Mouse (Mus musculus): ENCODE measurements around the gene Als2cl. TPM values are rescaled to one million over a fixed set of nuclear protein-coding genes. Genes with fewer than 3 reads are reported as not detected.

Gene Als2cl
- polyA plus RNA-seq, 1 experiment from 2014 or later = 3.7 TPM

DNA sequence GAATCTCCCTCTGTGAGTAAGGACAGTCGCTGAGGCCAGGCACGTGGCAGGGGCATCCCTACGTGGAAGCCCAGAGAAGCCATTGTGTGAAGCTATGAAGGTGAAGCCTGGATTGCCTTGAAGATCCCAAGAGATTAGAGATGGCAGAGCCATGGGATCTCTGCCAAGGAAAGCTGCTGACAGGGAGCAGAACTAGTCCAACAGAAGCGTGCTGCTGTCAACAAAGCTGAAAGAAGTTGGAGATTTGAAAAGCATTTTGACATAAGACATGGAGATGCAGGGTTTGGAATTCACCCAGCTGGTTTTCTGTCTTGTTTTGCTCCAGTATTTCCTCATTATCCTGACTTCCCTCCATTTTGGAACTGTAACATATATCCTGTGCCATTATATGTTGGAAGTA is 22.6 kb downstream of the Als2cl start:
- Histone ChIP-seq H3K27me3 (no peaks in the 10 kb centered on the region), H3K27ac (no peak overlapping the region), H3K4me1 (no peaks in the 10 kb centered on the region), H3K4me2 (no peak overlapping the region), H3K9ac (no peak overlapping the region), H3K4me3 (no peak overlapping the region), H3K36me3 (no peaks in the 10 kb centered on the region), H3K9me3 (no peaks in the 10 kb centered on the region)
- ATAC-seq (ENCODE audit: insufficient number of reproducible peaks, low FRiP score, low TSS enrichment, low read depth) = no peak
- 74% methylated on average over 4 of the region's 4 CpGs for WGBS

DNA sequence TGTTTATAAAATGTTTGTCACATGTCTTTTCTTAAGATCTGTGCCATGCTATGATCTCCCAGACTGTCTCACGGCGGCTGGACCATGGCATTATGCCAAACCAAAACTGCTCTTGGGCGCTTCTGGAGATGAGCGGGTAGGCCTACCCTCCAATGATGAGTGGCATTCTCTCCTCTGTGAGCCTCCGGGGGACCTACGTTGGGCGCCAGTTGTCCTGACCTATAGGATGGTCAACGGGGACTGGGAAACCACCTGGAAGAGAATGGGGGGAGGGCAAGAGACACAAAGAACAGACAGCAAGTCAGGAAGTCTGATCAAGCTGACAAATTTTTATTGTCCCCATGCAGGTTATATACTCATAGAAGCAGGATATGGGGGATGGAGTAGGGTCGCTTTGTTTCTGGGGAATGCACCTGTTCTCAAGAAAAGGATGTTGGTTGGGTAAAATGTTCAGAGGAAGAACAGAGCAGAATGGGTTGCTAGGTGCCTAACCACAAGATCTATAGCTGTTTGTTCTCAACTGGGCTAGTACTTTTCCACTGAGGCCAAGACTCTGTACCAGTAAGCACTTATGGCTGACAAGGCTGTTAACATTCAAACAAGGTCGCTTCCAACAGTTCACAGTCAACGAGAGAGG is 27.6 kb downstream of the Als2cl start:
- H3K9ac ChIP-seq = no peak overlapping the region
- ATAC-seq (ENCODE audit: insufficient number of reproducible peaks, low FRiP score, low TSS enrichment, low read depth) = no peak
- no peaks in the 10 kb centered on the region for H3K4me1 ChIP-seq
- no peak overlapping the region for H3K4me2 ChIP-seq
- WGBS = 93% methylated on average over 11 of the region's 11 CpGs
- H3K4me3 ChIP-seq = no peak overlapping the region
- no peak overlapping the region for H3K27ac ChIP-seq
- no peaks in the 10 kb centered on the region for H3K36me3 ChIP-seq
- H3K27me3 ChIP-seq = no peaks in the 10 kb centered on the region
- H3K9me3 ChIP-seq = no peaks in the 10 kb centered on the region

DNA sequence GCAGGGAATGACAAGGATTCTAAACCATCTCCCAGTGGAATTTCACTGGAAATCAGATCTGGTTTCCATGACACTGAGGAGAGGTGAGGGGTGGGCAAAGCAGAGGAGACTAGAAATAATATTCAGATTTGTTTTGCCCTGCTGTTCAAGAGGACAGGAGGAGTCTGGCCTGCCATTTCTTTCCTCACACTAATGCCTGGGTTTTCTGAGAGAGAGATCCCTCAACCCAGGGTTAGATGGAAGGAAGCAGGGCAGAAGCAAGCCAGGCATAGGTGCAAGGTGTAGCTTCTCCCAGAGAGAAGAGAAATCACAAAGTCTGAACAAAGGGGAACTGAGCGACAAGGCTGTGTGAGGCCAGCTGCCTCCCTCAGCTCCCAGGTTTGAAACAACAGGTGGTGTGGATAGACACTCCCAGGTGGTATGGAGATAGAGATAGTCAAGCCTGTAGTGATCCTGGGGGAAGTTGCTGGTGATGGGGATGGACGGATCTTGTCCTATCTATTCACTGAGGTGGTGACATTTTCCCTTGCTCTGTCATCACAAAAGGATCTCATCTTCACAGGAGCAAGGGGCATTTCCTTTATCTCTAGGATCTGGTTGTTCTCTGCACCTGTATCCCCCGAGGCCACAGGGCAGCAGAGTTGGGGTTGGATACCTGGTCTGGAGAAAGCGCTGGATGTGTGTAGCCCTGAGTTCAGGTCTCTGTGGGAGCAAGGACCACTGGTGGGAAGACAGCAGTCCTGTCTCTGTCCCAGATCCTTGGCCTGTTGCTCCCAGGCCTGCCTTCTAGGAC is 28.4 kb downstream of the Als2cl start:
- H3K4me1 ChIP-seq = no peaks in the 10 kb centered on the region
- no peaks in the 10 kb centered on the region for H3K27me3 ChIP-seq
- no peak overlapping the region for H3K9ac ChIP-seq
- H3K36me3 ChIP-seq = no peaks in the 10 kb centered on the region
- H3K27ac ChIP-seq = no peak overlapping the region
- H3K4me2 ChIP-seq = no peak overlapping the region
- 78% methylated on average over 4 of the region's 4 CpGs for WGBS
- ATAC-seq (ENCODE audit: insufficient number of reproducible peaks, low FRiP score, low TSS enrichment, low read depth) = no peak
- no peak overlapping the region for H3K4me3 ChIP-seq
- no peaks in the 10 kb centered on the region for H3K9me3 ChIP-seq

DNA sequence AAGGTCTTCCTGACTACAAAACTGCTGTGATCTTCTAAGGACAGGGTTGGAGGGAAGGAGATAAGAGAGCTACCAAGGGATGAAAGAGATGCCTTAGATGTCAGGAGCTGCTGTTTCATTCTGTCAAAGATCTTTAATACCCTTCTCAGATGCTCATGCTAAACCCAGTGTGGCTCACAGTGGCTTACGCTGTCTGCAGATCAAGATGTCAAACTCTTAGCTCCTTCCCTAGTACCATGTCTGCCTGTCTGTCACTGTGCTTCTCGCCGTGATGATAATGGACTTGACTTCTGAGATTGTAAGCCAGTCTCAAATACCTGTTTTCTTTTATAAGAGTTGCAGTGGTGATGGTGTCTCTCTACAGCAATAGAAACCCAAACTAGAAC is 29.0 kb downstream of the Als2cl start:
- no peak for ATAC-seq (ENCODE audit: insufficient number of reproducible peaks, low FRiP score, low TSS enrichment, low read depth)
- no peaks in the 10 kb centered on the region for H3K36me3 ChIP-seq
- H3K4me3 ChIP-seq = no peak overlapping the region
- H3K4me2 ChIP-seq = no peak overlapping the region
- H3K9me3 ChIP-seq = no peaks in the 10 kb centered on the region
- H3K27me3 ChIP-seq = no peaks in the 10 kb centered on the region
- 96% methylated on average over 3 of the region's 3 CpGs for WGBS
- no peak overlapping the region for H3K9ac ChIP-seq
- H3K4me1 ChIP-seq = no peaks in the 10 kb centered on the region
- no peak overlapping the region for H3K27ac ChIP-seq

DNA sequence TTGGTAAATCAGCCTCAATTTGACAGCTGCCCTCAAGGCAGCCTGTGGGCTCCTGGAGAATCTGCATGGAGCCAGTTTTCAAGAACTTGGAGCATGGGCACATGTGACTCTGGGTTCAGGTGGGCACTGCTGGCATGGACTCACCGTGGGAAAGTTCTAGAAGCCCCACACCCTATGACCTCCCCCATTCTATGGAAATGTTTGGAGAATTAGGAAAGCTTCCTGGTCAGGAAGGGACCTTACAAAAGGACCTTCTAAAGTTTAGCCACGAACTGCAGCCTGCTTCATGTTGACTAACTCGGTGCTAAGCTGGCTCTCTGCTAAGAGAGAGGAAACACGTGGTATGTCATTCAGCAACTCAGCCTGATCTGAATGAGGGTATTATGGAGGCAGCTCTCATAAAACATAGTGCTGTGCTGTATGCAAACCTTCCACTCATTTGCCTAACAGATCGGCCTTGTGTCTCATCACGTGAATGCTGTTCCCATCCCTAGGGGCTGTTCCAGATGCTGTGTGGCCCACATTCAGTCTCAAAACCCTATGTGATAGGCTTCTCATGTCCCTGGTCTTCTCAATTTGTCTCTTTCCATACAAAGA is 29.8 kb downstream of the Als2cl start:
- H3K27ac ChIP-seq = peak overlapping the region; percentile 48; the same call in 1 of the 2 replicates
- no peak overlapping the region for H3K4me2 ChIP-seq
- 0 out of 2 replicates have a peak, but pooled peaks have one; percentile 37 for ATAC-seq (ENCODE audit: insufficient number of reproducible peaks, low FRiP score, low TSS enrichment, low read depth)
- WGBS = 65% methylated on average over 6 of the region's 6 CpGs
- no peak overlapping the region for H3K9ac ChIP-seq
- no peaks in the 10 kb centered on the region for H3K4me1 ChIP-seq
- H3K36me3 ChIP-seq = no peaks in the 10 kb centered on the region
- no peaks in the 10 kb centered on the region for H3K9me3 ChIP-seq
- H3K4me3 ChIP-seq = no peak overlapping the region
- no peaks in the 10 kb centered on the region for H3K27me3 ChIP-seq

DNA sequence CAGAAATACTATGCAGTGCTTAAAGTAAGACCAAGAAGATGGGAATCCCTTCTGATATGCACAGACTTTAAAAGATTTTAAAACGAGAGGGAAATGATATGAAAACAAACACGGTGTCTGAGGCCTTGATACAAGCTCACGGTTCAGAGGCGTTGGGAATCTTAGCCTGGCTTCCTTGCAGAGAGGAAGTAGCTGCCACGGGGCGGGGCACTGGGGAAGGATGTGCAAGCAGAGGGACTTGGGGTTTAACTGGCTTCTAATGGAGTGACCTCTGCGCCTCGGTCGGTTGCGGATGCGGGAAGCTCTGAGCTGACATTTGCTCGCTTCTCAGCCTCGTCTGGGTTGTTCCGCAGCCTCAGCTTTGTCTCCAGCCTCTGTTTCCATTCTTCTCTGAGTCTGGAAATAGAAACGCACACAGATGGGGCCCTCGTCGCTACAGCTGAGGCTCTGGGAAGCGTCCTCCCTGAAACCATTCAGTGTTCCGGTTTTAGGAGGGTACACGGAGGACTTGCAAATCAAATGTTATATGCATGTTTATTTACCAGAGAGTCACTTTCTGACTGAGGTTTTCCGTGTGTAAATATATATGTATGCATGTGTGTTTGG is 35.1 kb downstream of the Als2cl start:
- H3K36me3 ChIP-seq = no peaks in the 10 kb centered on the region
- no peak overlapping the region for H3K9ac ChIP-seq
- H3K4me1 ChIP-seq = no peaks in the 10 kb centered on the region
- H3K4me3 ChIP-seq = no peak overlapping the region
- no peak for ATAC-seq (ENCODE audit: insufficient number of reproducible peaks, low FRiP score, low TSS enrichment, low read depth)
- H3K27me3 ChIP-seq = no peaks in the 10 kb centered on the region
- WGBS = 62% methylated on average over 21 of the region's 21 CpGs
- H3K9me3 ChIP-seq = no peaks in the 10 kb centered on the region
- H3K4me2 ChIP-seq = no peak overlapping the region
- no peak overlapping the region for H3K27ac ChIP-seq

DNA sequence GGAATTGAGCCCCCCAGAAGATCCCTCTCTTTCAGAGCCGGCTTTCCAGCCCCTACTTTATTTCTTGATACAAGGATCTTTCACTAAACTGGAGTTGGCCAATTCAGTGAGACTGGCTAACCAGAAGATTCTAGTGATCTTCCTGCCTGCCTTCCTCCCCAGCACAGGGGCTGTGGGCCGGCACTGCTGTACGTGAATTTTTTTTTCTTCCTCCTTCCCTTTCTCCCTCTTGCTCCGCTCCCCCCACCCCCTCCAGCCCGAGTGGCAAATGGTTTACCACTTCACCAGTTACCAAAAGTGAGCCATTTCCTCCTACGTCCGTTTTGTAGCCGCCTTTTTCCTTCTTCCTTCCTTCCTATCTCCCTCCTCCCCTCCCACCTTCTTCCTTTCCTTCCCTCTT is 35.8 kb downstream of the Als2cl start:
- no peak overlapping the region for H3K27ac ChIP-seq
- H3K4me3 ChIP-seq = no peak overlapping the region
- H3K36me3 ChIP-seq = no peaks in the 10 kb centered on the region
- WGBS = 67% methylated on average over 8 of the region's 8 CpGs
- no peak overlapping the region for H3K9ac ChIP-seq
- H3K9me3 ChIP-seq = no peaks in the 10 kb centered on the region
- no peaks in the 10 kb centered on the region for H3K4me1 ChIP-seq
- no peaks in the 10 kb centered on the region for H3K27me3 ChIP-seq
- H3K4me2 ChIP-seq = no peak overlapping the region
- no peak for ATAC-seq (ENCODE audit: insufficient number of reproducible peaks, low FRiP score, low TSS enrichment, low read depth)

DNA sequence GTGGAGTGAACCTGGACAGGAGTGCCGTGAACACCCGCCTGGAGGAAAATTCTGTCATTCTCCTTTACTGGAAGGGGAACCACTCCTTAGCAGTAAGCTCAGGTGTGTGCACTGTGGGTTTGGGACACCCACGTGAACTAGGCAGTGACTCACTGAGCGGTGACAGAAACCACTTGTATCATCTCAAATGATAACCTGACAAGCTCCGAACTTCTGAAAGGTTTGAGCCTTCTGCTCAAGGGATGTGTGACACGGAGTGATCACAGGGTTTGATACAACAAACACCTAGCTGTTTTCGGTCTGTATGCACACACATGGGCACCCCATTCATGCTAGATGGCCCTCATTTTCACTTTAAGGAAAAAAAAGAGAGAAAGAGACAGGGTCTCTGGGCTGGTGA is 37.1 kb downstream of the Als2cl start, which contains the start of gene Fam240a:
Fam240a (minus strand) TSS at position 76 of the 400 bp plus-strand sequence.
- ATAC-seq (ENCODE audit: insufficient number of reproducible peaks, low FRiP score, low TSS enrichment, low read depth) = no peak
- H3K4me3 ChIP-seq = no peak within 1 kb of the TSS
- no peak within 1 kb of the TSS for H3K4me2 ChIP-seq
- H3K27me3 ChIP-seq = no peaks in the 10 kb centered on the region
- H3K27ac ChIP-seq = no peak within 1 kb of the TSS
- no peaks in the 10 kb centered on the region for H3K9me3 ChIP-seq
- no peak within 1 kb of the TSS for H3K9ac ChIP-seq
- 82% methylated on average over 7 of the region's 7 CpGs for WGBS
- no peaks in the 10 kb centered on the region for H3K36me3 ChIP-seq
- no peaks in the 10 kb centered on the region for H3K4me1 ChIP-seq

DNA sequence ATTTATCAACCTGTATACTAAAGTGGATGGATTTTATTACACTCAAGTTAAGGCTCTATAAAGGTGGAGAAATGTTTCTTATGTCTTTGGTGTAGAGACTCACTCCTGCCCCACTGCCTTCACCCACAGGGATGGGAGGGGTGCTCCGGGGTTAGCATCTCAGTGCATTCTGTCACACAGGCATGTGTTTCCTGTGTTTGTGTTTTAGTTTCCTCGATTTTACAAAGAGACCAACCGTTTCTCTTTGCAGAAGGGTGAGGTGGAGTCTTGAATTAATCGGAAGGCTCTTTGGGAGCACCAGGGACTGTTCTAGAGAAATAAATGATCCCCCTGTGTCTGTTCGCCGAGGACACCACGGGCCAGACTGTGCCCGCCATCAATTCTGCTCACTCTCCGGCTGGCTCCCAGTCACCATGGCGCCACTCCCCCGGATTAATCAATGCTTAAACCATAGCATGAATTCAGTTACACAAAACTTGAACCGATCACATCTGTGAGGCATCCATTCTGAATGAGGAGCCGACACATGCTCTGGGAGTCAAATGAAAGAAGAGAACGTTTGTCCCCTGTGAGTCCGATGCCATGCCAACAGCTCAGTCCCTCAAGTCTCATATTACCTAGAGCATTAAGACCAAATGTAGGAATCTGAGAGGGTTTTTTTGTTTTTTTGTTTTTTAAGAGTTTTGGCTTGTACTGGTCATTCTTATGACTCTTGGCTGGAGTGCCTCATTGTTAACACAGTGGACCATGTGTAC is 41.2 kb downstream of the Als2cl start:
- WGBS = 64% methylated on average over 15 of the region's 15 CpGs
- Histone ChIP-seq H3K4me2 (no peak overlapping the region), H3K9ac (no peak overlapping the region), H3K9me3 (no peaks in the 10 kb centered on the region), H3K4me3 (no peak overlapping the region), H3K27ac (no peak overlapping the region), H3K4me1 (no peaks in the 10 kb centered on the region), H3K36me3 (no peaks in the 10 kb centered on the region), H3K27me3 (no peaks in the 10 kb centered on the region)
- no peak for ATAC-seq (ENCODE audit: insufficient number of reproducible peaks, low FRiP score, low TSS enrichment, low read depth)

DNA sequence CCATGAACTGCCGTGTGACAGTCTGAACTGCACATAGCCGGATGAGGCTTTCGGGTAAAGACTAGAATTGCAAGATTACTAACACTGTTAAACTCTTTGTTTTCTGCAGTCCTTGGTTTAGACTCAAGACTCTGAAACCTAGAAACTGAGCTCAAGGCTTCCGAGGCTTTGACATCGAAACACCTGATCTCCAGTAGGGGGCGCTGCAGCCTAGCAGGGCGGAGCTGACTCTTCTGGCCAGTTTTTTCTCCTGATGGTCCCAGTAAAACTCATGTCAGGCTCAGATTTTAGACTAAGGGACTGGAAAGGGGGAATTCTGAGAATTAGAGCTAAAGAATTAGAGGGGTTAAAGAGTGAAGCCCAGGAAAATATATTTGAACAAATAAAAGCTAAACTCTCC is 43.1 kb downstream of the Als2cl start:
- H3K36me3 ChIP-seq = no peaks in the 10 kb centered on the region
- no peaks in the 10 kb centered on the region for H3K27me3 ChIP-seq
- H3K4me1 ChIP-seq = no peaks in the 10 kb centered on the region
- H3K9me3 ChIP-seq = no peaks in the 10 kb centered on the region
- no peak overlapping the region for H3K27ac ChIP-seq
- H3K4me3 ChIP-seq = no peak overlapping the region
- H3K9ac ChIP-seq = no peak overlapping the region
- no peak overlapping the region for H3K4me2 ChIP-seq
- ATAC-seq (ENCODE audit: insufficient number of reproducible peaks, low FRiP score, low TSS enrichment, low read depth) = no peak
- 16% methylated on average over 7 of the region's 7 CpGs for WGBS

DNA sequence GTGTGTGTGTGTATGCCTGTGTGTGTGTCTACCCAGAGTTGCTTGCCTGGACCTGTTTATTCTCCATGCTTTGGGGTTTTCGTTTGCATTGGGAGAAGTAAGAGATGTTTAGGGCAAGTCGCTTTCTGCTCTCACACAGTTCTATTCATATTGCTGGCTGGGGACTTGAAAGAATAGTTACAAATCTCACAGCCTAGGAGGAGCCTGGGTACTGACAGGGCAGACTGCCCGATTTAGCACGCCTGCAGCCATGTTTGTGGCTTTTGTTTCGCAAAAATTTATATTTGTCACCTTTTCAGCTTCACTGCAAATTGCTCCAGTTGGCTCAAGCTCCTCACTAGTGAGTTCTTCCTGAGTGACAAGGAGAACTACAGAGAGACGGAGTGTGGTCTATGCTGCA is 51.9 kb downstream of the Als2cl start:
- no peaks in the 10 kb centered on the region for H3K27me3 ChIP-seq
- WGBS = 69% methylated on average over 6 of the region's 6 CpGs
- H3K9ac ChIP-seq = no peak overlapping the region
- H3K27ac ChIP-seq = no peak overlapping the region
- H3K4me3 ChIP-seq = no peak overlapping the region
- H3K4me2 ChIP-seq = no peak overlapping the region
- H3K36me3 ChIP-seq = no peaks in the 10 kb centered on the region
- no peak for ATAC-seq (ENCODE audit: insufficient number of reproducible peaks, low FRiP score, low TSS enrichment, low read depth)
- H3K9me3 ChIP-seq = no peaks in the 10 kb centered on the region
- no peaks in the 10 kb centered on the region for H3K4me1 ChIP-seq
